Mouse (Mus musculus): ENCODE data around the gene Mlycd. TPM values are rescaled to one million over a fixed set of nuclear protein-coding genes. Genes with fewer than 3 reads are reported as not detected.

Mlycd gene
- polyA plus RNA-seq, 1 experiment from 2014 or later = 9.4 TPM

DNA sequence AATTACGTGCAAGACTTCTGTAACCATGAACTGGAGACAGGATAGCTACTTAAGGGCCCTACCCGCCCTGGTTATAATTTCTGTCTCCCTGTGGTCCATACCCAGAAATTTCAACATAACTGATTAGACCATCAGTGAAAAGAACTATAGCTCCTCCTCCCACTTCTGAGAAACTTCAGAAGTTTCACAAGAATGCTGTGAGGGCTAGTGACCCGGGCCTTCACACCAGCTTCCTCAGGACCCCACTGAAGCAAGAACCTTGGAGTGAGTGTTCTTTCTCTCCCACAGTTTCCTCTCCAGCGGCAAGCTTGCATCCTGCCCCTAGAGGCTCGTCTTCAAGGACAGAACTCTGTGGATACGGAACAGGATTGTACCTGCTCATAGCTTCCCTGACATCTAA is 8.8 kb upstream of the Mlycd start:
- H3K27ac ChIP-seq = no peak overlapping the region
- no peaks in the 10 kb centered on the region for H3K79me2 ChIP-seq (ENCODE audit: inconsistent target)
- WGBS (ENCODE audit: missing documents) = 53% methylated on average over 6 of the region's 6 CpGs
- H3K4me3 ChIP-seq (ENCODE audit: inconsistent target) = no peak overlapping the region
- no peaks in the 10 kb centered on the region for H3K36me3 ChIP-seq (ENCODE audit: inconsistent target)

DNA sequence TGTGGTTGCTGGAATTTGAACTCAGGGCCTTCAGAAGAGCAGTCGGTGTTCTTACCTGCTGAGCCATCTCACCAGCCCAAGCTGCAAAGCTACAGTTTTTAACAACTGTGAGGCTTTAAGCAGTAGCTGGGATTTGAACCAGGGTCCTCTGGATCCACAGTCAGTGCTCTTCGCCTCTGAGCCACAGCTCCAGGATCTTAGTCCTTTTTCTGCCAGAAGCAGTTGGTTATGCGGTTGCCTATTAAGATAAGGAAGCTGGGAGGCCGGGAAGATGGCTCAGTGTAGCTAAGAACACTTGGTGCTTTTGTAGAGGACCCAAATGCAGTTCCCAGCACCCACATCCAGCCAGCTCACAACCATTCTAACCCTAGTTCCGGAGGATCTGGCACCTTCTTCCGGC is 7.7 kb upstream of the Mlycd start:
- no peak overlapping the region for H3K27ac ChIP-seq
- H3K4me3 ChIP-seq (ENCODE audit: inconsistent target) = no peak overlapping the region
- H3K79me2 ChIP-seq (ENCODE audit: inconsistent target) = no peaks in the 10 kb centered on the region
- no peaks in the 10 kb centered on the region for H3K36me3 ChIP-seq (ENCODE audit: inconsistent target)
- WGBS (ENCODE audit: missing documents) = 90% methylated on average over 6 of the region's 6 CpGs

DNA sequence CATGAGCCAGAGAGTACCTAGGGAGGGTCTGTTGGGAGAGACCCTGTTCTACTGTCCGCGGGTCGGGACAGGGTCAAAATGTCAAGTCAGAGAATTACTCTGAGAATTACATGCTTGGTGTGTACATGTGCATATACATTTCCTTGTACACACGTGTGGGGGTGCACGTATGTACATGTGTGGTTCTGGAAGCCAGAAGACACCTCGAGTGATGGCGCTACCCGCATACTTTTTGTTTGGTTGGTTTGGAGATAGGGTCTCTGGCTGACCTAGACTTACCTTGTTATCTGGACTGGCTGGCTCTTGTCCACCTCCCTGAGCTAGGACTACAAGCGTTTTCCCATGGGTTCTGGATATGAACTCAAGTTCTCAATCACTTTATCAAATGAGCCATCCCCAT is 581 bp upstream of the Mlycd start:
- WGBS (ENCODE audit: missing documents) = 88% methylated on average over 9 of the region's 9 CpGs
- no peak overlapping the region for H3K27ac ChIP-seq
- H3K4me3 ChIP-seq (ENCODE audit: inconsistent target) = peak overlapping the region; percentile 48
- H3K36me3 ChIP-seq (ENCODE audit: inconsistent target) = no peaks in the 10 kb centered on the region
- peaks cover 24% of the 10 kb centered on the region; the same call in 1 of the 2 replicates for H3K79me2 ChIP-seq (ENCODE audit: inconsistent target)

DNA sequence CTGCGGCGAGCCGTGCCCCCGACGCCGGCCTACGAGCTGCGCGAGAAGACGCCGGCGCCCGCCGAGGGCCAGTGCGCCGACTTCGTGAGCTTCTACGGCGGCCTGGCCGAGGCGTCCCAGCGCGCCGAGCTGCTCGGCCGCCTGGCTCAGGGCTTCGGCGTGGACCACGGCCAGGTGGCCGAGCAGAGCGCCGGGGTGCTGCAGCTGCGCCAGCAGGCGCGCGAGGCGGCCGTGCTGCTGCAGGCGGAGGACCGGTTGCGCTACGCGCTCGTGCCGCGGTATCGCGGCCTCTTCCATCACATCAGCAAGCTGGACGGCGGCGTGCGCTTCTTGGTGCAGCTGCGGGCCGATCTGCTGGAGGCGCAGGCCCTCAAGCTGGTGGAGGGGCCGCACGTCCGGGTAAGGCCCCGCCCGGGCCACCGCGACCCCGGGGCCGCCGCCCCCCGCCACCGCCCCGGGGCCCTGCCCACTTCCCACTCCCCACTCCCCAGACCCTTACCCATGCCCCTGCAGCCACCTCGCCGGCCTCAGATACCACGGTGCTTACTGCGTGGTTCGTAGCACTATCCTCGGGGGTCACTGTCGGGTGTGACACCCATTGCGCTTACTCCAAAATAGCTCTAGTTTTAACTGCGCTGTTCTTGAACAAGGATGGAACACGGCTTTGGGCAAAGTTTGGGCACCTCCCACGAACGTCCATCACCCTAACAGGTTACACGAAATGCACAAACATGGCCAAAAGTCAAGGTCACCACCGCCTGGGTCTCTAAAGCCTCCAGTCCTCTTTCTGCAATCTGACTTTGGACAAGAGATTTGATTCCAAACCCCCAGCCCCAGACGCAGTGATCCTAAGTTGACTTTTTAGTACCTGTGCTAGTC is 633 bp downstream of the Mlycd start:
- Histone ChIP-seq H3K79me2 (ENCODE audit: inconsistent target) (peaks cover 31% of the 10 kb centered on the region; the same call in 1 of the 2 replicates), H3K27ac (no peak overlapping the region), H3K4me3 (ENCODE audit: inconsistent target) (peak overlapping the region; percentile 28; the same call in 1 of the 2 replicates), H3K36me3 (ENCODE audit: inconsistent target) (no peaks in the 10 kb centered on the region)
- 9% methylated on average over 74 of the region's 83 CpGs for WGBS (ENCODE audit: missing documents)

DNA sequence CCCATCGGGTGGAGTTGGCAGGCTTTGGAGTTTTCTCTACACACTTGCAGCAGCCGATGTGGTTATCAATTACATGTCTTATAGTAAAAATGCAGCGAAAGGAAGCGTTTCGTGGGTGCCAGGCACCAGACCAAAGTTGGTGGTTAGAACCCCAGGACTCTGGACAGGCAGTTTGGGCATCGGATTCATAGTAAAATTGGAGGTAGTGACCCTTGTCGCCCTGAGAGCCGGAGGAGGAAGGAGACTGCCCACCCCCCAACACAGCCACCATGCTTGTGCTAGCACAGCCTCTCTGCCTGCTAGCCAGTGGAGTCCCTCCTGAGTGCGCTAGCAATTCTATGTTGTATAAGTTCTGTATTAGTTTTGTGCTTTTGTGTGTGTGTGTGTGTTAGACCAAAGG is 3.9 kb downstream of the Mlycd start:
- Histone ChIP-seq H3K79me2 (ENCODE audit: inconsistent target) (peaks cover 31% of the 10 kb centered on the region; the same call in 1 of the 2 replicates), H3K4me3 (ENCODE audit: inconsistent target) (no peak overlapping the region), H3K27ac (no peak overlapping the region), H3K36me3 (ENCODE audit: inconsistent target) (peaks cover 13% of the 10 kb centered on the region; the same call in 1 of the 2 replicates)
- WGBS (ENCODE audit: missing documents) = 73% methylated on average over 8 of the region's 9 CpGs

DNA sequence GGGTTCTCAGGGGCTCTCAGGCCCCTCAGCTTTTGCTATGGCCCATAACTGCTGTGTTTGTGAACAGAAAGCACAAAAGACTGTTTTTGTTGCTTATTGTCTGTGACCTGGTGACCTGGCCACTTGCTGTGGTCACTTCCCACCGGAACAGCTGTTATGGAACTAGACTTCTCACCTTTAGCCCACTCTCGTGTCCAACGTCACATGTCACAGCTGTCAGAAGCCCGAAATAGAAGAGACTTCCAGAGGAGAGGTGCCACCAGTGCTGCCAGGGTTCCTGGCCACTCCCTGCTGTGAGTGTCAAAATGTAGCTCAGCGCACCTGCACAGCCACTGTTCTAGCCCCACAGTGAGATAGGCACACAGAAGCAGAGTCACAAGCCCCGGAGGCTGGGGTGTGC is 4.6 kb downstream of the Mlycd start:
- peaks cover 19% of the 10 kb centered on the region; the same call in 1 of the 2 replicates for H3K36me3 ChIP-seq (ENCODE audit: inconsistent target)
- H3K27ac ChIP-seq = no peak overlapping the region
- WGBS (ENCODE audit: missing documents) = 95% methylated on average over 6 of the region's 6 CpGs
- H3K79me2 ChIP-seq (ENCODE audit: inconsistent target) = peaks cover 31% of the 10 kb centered on the region; the same call in 1 of the 2 replicates
- H3K4me3 ChIP-seq (ENCODE audit: inconsistent target) = no peak overlapping the region

DNA sequence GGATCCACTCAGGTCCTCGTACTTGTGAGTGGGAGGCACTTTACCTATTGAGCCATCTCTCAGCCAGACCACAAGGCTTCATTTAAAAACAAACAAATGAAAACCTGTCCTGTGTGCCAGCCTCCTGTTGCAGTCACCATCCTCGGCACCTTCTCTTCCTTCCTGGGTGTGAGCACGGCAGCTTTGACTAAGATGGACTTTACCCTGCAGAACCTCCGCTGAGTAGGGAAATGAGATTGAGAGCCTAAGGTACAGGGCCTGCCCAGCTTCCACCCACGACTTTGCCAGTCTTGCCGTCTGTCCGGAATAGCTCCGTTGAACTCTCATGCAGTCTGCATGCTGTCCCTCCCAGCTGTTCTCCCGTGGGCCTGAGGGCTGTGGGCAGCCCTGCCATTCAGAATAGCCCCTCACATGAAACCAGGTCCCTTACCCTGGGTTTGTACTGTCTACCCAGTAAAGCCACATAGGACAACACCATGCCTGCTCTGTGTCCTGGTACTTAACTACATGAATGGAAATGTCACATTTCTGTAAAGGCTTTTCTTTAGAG is 5.5 kb downstream of the Mlycd start:
- Histone ChIP-seq H3K79me2 (ENCODE audit: inconsistent target) (peaks cover 31% of the 10 kb centered on the region; the same call in 1 of the 2 replicates), H3K4me3 (ENCODE audit: inconsistent target) (no peak overlapping the region), H3K36me3 (ENCODE audit: inconsistent target) (peaks cover 23% of the 10 kb centered on the region; the same call in 1 of the 2 replicates), H3K27ac (no peak overlapping the region)
- 91% methylated on average over 9 of the region's 9 CpGs for WGBS (ENCODE audit: missing documents)

DNA sequence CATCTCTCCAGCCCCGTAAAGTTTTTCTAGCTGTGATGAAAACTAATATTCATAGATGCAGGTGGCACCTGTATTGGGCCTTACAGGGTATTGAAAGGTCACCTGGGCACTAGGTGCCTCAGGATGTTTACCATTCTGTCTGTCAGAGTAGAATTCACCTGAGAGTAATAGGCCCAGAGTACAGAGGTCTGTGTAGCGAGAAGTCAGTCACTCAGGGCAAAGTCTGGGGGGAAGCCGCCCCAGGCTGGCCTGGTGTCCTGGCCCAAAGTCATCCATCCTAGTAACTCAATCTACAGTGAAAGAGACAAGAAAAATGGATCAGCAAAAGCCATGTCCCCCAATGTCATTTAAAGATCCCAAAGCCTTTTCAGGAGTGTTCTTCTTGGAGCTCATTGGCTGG is 6.2 kb downstream of the Mlycd start:
- Histone ChIP-seq H3K79me2 (ENCODE audit: inconsistent target) (peaks cover 26% of the 10 kb centered on the region; the same call in 1 of the 2 replicates), H3K4me3 (ENCODE audit: inconsistent target) (no peak overlapping the region), H3K27ac (no peak overlapping the region), H3K36me3 (ENCODE audit: inconsistent target) (peaks cover 23% of the 10 kb centered on the region; the same call in 1 of the 2 replicates)
- 94% methylated on average over 3 of the region's 3 CpGs for whole genome bisulfite sequencing (ENCODE audit: missing documents)

DNA sequence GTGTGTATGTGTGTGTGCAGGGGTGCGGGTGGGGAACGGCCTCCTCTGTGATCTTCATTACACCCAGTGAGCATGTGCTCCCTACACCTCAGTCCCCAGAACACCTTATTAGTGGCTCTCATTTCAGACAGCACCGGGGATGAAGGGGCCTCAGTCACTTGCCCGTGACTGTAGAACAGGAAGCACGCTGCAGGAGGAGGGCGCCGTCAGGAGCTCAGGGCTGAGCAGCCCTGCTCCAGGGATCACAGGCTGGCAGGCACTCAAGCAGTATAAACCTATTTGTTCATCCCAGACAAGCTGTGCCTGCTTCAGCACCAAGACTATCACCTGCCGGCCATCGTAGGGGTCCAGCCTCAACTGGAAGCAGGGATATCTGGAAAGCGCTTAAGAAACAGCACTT is 9.2 kb downstream of the Mlycd start:
- H3K36me3 ChIP-seq (ENCODE audit: inconsistent target) = peaks cover 42% of the 10 kb centered on the region
- H3K4me3 ChIP-seq (ENCODE audit: inconsistent target) = no peak overlapping the region
- peaks cover 9% of the 10 kb centered on the region; the same call in 1 of the 2 replicates for H3K79me2 ChIP-seq (ENCODE audit: inconsistent target)
- WGBS (ENCODE audit: missing documents) = 88% methylated on average over 9 of the region's 10 CpGs
- H3K27ac ChIP-seq = no peak overlapping the region

DNA sequence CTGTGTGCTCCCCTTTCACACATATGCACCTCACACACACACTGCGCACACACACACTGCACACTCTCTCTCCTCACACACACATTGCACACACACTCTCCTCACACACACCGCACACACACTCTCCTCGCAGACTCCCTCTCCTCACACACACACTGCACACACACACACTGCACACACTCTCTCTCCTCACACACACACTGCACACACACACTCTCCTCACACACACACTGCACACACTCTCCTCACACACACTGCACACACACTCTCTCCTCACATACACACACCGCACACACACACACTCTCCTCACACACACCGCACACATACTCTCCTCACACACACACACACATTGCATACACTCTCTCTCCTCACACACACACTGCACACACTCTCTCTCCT is 10.0 kb downstream of the Mlycd start:
- WGBS (ENCODE audit: missing documents) = 91% methylated on average over 5 of the region's 5 CpGs
- Histone ChIP-seq H3K36me3 (ENCODE audit: inconsistent target) (peaks cover 50% of the 10 kb centered on the region), H3K79me2 (ENCODE audit: inconsistent target) (peaks cover 4% of the 10 kb centered on the region; the same call in 1 of the 2 replicates), H3K27ac (no peak overlapping the region), H3K4me3 (ENCODE audit: inconsistent target) (no peak overlapping the region)

DNA sequence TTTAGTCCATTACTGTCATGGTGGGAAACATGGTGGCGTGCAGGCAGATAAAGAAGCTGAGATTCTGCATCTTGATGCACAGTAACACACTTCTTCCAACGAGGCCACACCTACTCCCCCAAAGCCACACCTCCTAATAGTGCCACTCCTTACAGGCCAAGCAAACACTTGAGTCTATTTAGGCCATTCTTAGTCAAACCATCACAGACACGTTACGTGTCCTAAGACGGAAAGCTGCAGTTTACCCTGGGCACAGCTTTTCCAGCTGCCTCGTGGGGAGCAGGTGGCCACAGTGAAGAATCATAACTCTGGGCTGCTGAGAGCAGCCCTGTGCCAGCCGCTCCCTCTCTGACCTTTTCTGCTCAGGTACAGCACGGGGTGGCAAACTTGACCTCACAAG is 13.6 kb downstream of the Mlycd start:
- 98% methylated on average over 8 of the region's 8 CpGs for whole genome bisulfite sequencing (ENCODE audit: missing documents)
- no peak overlapping the region for H3K27ac ChIP-seq
- H3K4me3 ChIP-seq (ENCODE audit: inconsistent target) = no peak overlapping the region
- no peaks in the 10 kb centered on the region for H3K79me2 ChIP-seq (ENCODE audit: inconsistent target)
- H3K36me3 ChIP-seq (ENCODE audit: inconsistent target) = peaks cover 56% of the 10 kb centered on the region

DNA sequence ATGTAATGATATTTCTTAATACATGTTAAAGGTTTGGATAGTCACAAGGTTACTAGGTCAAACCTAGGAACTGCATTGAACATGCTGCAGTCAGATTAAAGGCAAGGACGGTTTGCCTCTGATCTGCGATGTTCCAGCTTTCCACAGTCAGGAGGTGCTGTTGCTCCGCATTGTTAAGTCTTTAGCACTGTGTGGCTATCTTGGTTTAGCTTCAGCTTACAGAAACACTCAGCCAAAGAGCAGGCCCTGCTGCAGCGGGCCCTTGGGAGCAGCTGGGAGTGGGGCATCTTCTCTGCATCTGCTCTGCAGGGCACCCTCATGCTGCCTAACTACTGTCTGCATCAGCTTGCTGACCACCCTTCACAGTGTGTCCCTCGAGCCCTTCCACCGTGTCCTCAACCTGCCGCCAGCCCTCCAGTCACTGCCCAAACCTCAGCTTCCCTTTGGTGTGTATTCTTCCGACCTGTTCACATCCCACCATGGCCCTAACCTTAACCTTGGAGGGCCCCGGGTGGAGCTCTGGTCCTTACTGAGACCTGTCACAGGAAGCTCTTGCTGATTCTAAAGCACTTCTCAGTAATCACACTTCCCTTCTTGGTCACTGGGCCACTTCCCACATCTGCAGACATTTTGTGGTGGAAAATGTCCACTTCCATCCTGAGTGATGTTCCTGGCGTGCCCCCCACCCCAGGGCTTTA is 17.5 kb downstream of the Mlycd start:
- 0 out of 2 replicates have a peak overlapping the region, but pooled peaks have one; percentile 22 for H3K27ac ChIP-seq
- peaks cover 41% of the 10 kb centered on the region for H3K36me3 ChIP-seq (ENCODE audit: inconsistent target)
- H3K4me3 ChIP-seq (ENCODE audit: inconsistent target) = no peak overlapping the region
- WGBS (ENCODE audit: missing documents) = 53% methylated on average over 10 of the region's 10 CpGs
- no peaks in the 10 kb centered on the region for H3K79me2 ChIP-seq (ENCODE audit: inconsistent target)

DNA sequence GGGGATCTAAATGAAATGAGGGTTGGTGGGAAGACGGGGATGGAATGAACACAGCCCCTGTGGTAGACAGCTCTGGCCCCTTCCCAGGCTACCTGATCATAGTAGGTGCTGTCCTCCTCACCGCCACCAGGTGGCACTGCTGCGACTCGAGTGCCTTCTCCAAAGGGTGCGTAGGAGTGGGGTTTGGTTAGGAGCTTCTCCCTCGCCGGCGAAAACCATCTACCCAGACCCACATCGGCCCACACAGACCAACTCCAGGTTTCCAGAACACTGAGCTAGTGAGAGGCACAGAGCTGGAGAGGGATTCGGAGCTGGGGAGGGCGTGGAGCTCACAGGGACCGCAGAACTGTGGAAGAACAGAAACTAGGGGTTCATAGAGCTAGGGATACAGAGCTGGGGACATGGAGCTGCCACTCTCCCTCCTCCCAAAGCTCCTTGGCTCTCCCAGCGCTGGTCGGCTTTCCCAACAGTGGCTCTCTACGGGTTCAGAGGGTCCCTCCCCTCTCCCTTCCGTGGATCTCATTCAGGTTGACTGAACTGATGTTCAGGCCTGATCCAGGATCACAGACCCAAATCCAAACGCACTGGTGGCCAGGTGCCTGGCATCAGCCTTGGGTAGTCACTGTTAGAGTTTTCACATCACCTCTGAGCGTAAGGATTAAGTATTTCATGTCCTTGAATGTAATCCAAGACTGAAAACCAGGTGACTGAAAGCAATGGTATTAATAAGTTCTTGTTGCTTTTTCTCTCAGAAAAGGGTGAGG is 18.2 kb downstream of the Mlycd start:
- 15% methylated on average over 16 of the region's 18 CpGs for WGBS (ENCODE audit: missing documents)
- H3K27ac ChIP-seq = peak overlapping the region; percentile 21; the same call in 1 of the 2 replicates
- H3K4me3 ChIP-seq (ENCODE audit: inconsistent target) = no peak overlapping the region
- peaks cover 36% of the 10 kb centered on the region for H3K36me3 ChIP-seq (ENCODE audit: inconsistent target)
- H3K79me2 ChIP-seq (ENCODE audit: inconsistent target) = no peaks in the 10 kb centered on the region

DNA sequence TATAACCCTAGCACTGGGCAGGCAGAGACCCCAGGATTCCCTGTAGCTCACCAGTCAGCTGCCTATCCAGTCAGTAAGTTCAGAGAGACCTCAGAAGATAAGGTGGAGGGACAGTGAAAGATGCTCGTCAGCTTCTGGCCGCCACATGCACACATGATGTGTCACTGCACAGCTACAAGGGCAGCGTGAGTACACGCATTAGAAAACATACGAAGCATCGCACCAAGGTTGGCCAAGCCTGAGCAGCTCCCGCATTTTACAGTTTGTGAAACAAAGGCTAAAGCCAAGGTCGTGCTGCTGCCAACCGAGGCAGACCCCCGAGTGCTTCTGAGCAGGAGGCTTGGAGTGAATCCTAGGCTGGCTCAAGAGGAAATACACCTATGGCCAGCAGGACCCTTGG is 18.9 kb downstream of the Mlycd start:
- Histone ChIP-seq H3K79me2 (ENCODE audit: inconsistent target) (no peaks in the 10 kb centered on the region), H3K36me3 (ENCODE audit: inconsistent target) (peaks cover 29% of the 10 kb centered on the region), H3K4me3 (ENCODE audit: inconsistent target) (no peak overlapping the region), H3K27ac (no peak overlapping the region)
- WGBS (ENCODE audit: missing documents) = 95% methylated on average over 10 of the region's 10 CpGs
